Mouse (Mus musculus) liver, embryonic 14.5 days (tissue): ENCODE data around the gene Thrap3.

Experiments used
- CTCF ChIP-seq: IDR thresholded peaks from 2 replicates; pipeline ENCODE4 v1.5.1; 2016; ENCODE audit warnings: antibody characterized with exemption, low read depth, control low read depth
- EP300 ChIP-seq: IDR thresholded peaks from 2 replicates; pipeline ENCODE4 v1.6.1; 2016; ENCODE audit warnings: antibody characterized with exemption, low read depth

DNA sequence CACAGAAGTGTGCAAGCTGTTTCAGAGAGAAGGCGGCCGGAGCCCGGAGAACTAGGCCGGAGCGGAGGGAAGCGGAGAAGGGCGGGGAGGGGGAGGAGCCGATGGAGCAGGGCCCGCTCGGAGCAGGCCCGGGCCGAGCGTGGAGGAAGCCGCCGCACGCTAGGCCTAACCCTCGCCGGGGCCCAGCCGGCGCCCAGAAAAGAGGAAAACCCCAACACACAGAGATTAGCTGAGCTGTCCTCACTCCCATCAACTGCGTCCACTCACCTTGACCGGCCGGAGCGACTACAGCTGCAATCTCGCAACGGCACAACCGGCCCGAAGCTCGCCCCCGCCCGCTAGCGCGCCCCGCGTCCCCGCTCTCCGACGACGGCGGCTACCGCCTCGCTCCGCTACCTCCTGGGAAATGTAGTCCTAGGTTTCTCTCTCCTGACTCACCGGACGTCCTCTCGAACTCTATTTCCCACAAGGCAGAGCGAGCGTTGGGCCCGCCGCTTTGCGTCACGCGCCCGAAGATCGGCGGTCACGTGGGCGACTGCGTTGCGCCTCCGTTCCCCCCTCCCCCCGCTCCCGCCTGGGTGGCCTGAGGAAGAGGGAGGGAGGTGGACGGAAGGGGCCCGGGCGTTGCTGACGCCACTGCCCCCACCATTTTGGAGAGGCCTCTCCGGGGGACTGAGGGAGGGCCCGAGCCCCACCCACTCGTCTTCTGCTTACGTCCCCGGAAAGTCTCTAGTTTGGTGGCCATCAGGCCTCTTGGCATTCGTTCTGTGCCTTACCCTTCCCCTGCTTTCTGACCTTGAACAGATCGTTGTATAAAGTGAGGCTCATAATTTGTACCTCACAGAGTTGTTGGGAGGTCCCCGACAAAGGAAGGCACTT, at the start of gene Thrap3:
- TF ChIP-seq EP300 (no peak), CTCF (no peak)
